Mouse (Mus musculus) stomach, postnatal 0 days (tissue): Measurements from ENCODE around the gene Cers6.

Source experiments
- CTCF ChIP-seq: IDR thresholded peaks from 2 replicates; pipeline ENCODE4 v1.5.1; 2016; ENCODE audit warnings: antibody characterized with exemption, low read depth, mild to moderate bottlenecking, moderate library complexity
- EP300 ChIP-seq: optimal IDR thresholded peaks from 2 replicates; pipeline ENCODE3; 2016; ENCODE audit warnings: antibody characterized with exemption

- TF ChIP-seq CTCF (no peak), EP300 (no peak)
Observed at GRCm38 (mm10) chr2:68996268-68996667, 135.0 kb downstream of the Cers6 start.
